Mouse (Mus musculus) midbrain, embryonic 16.5 days (tissue): Measurements from ENCODE around the gene Gm11437. TPM values are rescaled to one million over a fixed set of nuclear protein-coding genes. Genes with fewer than 3 reads are reported as not detected.

Source experiments
- ATAC-seq: fragments of 200-750 bp; cut with Nextera tagmentation; 2 replicates; pipeline ENCODE4 v1.8.0; 2017; ENCODE audit warnings: moderate TSS enrichment
- H3K27ac ChIP-seq: fragments of 300-500 bp; sonication (generic); 2 replicates; pipeline ENCODE4 v1.5.1; 2014; ENCODE audit warnings: mild to moderate bottlenecking, low read length, mixed read lengths
- H3K27me3 ChIP-seq: fragments of 300-500 bp; sonication (generic); 2 replicates; pipeline ENCODE4 v1.6.1; 2014; ENCODE audit warnings: low read depth, low read length, mixed read lengths; ENCODE audit not compliant: control insufficient read depth, insufficient read depth
- H3K36me3 ChIP-seq: fragments of 300-500 bp; sonication (generic); 2 replicates; pipeline ENCODE4 v1.6.1; 2014; ENCODE audit warnings: mild to moderate bottlenecking, low read length, moderate library complexity, mixed read lengths; ENCODE audit not compliant: control insufficient read depth, insufficient read depth
- H3K4me1 ChIP-seq: fragments of 300-500 bp; sonication (generic); 2 replicates; pipeline ENCODE4 v1.6.1; 2014; ENCODE audit warnings: mild to moderate bottlenecking, low read length, mixed read lengths; ENCODE audit not compliant: control insufficient read depth, insufficient read depth
- H3K4me2 ChIP-seq: fragments of 300-500 bp; sonication (generic); 2 replicates; pipeline ENCODE4 v1.6.1; 2014; ENCODE audit warnings: mild to moderate bottlenecking, low read length, mixed read lengths
- H3K4me3 ChIP-seq: fragments of 300-500 bp; sonication (generic); 2 replicates; pipeline ENCODE4 v1.5.1; 2014; ENCODE audit warnings: low read depth, mild to moderate bottlenecking, low read length, moderate library complexity, mixed read lengths
- H3K9ac ChIP-seq: fragments of 300-500 bp; sonication (generic); 2 replicates; pipeline ENCODE4 v1.6.1; 2014; ENCODE audit warnings: low read depth, low read length, mixed read lengths
- H3K9me3 ChIP-seq: fragments of 300-500 bp; sonication (generic); replicated peaks from 2 replicates; pipeline ENCODE4 v1.6.1; 2014; ENCODE audit warnings: mild to moderate bottlenecking, low read length, mixed read lengths; ENCODE audit not compliant: control insufficient read depth, poor library complexity, severe bottlenecking
- WGBS: fragments of 180-500 bp; shearing (Covaris S2); extraction: QIAGEN DNeasy Blood & Tissue Kit; methylation state at CpG from one replicate; pipeline ENCODE4 v1.1.7; 2014; 5-methylcytosine and 5-hydroxymethylcytosine counted together
- polyA plus RNA-seq: library from polyadenylated mRNA; unstranded; fragments of >200 nt; fragmentation: Nextera tagmentation; extraction: Ambion mirVana; gene quantifications from 2 replicates; pipeline ENCODE4 v1.2.1, GENCODE M21; 2015

Gene Gm11437
- polyA plus RNA-seq, 1 experiment from 2014 or later, result 0.15 TPM

DNA sequence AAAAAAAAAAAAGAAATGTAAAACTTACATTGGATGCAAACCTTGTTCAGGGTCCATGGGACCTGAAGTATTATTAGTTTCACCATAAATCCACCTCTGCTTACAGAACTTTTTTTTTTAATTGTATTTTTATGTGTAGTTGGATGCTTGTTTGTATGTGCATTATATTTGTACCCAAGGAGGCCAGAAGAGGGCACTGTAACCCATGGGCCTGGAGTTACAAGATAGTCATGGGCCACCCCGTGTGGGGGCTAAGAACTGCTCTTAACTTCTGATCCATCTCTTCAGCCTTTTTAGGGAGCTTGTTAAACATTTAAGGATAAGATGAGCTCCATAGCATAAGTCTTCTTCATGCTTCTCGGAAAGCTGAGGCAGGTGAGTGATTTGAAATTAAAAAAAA lies 16.4 kb downstream of the Gm11437 start:
- Histone ChIP-seq H3K36me3 (no peaks in the 10 kb centered on the region), H3K9me3 (no peaks in the 10 kb centered on the region), H3K27me3 (no peaks in the 10 kb centered on the region), H3K27ac (no peak overlapping the region), H3K4me2 (no peak overlapping the region), H3K9ac (no peak overlapping the region), H3K4me1 (no peaks in the 10 kb centered on the region), H3K4me3 (no peak overlapping the region)
- ATAC-seq, result no peak
- 73% methylated on average over 2 of the region's 2 CpGs for WGBS

DNA sequence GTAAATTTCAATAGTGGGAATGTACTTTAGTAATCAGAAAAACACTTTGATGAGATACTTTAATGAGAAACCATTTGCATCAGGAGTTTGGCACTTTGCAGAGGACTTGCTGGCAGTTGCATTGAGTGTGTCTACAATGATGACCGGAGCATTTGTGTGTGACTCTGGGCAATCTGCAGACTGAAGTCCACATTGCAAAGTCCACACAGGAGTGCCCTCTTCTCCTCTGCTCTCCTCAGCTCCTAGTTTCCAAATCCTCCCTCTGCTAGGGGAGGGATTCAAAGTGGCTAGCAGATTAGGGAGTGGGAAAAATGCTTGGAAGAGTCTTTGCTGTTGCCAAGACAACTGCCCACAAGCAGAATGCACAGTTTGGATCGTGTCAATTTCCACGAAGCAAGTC lies 21.2 kb downstream of the Gm11437 start:
- H3K9ac ChIP-seq, result no peak overlapping the region
- H3K4me1 ChIP-seq, result no peaks in the 10 kb centered on the region
- H3K4me2 ChIP-seq, result no peak overlapping the region
- 34% methylated on average over 3 of the region's 3 CpGs for WGBS
- H3K4me3 ChIP-seq, result no peak overlapping the region
- no peak overlapping the region for H3K27ac ChIP-seq
- no peaks in the 10 kb centered on the region for H3K27me3 ChIP-seq
- H3K9me3 ChIP-seq, result no peaks in the 10 kb centered on the region
- no peaks in the 10 kb centered on the region for H3K36me3 ChIP-seq
- ATAC-seq, result no peak

DNA sequence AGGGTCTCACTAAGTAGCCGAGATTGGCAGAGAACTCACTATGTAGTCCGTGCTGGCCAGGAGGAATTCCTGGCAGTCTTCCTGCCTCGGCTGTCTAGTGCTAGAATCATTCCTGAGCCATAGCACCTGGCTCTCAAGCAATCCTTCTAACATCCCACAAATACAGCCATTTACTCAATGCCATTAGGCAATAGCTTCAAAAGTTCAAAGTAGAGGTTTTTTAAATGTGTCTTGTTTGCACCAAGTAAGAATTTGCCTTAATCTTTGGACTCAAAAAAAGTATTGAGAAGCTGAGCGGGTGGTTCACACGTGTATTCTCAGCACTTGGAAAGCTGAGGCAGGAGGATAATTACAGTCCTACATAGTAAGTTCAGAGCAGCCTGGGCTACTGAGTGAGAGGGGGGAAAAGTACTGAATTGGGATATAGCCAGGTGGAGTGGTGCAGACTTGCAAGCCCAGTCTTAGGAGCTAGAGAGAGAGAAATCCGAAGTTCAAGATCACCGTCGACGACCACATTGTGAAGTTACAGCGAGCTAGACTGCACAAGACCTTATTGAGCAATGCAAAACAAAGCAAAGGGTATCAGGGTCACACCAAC lies 22.0 kb downstream of the Gm11437 start:
- ATAC-seq, result no peak
- H3K9ac ChIP-seq, result no peak overlapping the region
- WGBS, result 70% methylated on average over 10 of the region's 10 CpGs

DNA sequence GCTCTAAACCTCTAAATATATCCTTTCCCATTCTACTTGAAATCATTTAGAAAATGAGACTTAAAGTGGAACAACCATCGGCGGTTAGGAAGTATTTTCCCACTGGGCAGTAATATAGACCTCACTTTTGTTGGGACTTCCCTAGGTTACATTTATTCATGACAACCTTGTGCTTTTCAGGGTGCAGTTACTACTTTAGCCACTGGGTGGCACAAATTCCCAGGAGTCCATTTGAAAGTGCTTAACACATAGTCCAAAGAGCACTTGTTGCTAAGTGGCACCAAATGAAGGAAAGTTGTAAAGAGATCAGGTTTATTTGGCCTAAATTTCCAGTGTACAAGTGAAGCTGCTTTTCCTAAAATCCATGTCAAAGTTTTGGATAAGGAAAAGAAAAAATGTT lies 25.5 kb downstream of the Gm11437 start:
- WGBS, result 46% methylated on average over 2 of the region's 2 CpGs

More for the DNA sequence above, 22.0 kb downstream of the Gm11437 start:
- Histone ChIP-seq H3K36me3 (no peaks in the 10 kb centered on the region), H3K9me3 (no peaks in the 10 kb centered on the region), H3K27me3 (no peaks in the 10 kb centered on the region), H3K27ac (no peak overlapping the region), H3K4me3 (no peak overlapping the region), H3K4me2 (no peak overlapping the region), H3K4me1 (no peaks in the 10 kb centered on the region)

DNA sequence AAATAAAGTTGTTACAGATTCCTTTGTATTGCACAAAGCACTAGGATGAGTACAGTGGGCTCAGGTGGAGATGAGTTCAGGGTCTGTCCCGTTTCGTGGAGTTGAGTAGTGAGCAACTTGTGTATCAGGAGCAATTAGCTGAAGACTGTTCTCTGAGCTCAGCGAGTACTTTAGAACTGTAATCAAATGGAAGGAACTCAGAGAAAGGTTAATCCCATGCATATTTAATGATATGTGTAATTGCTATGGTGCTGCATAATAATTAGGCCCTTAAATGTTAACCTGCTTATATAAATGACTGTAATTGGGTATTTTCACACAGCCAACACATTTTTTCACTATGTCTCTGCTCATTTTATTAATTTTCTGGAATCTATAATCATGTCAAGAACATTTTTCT lies 30.8 kb downstream of the Gm11437 start:
- WGBS, result 65% methylated on average over 3 of the region's 3 CpGs
- no peak overlapping the region for H3K4me3 ChIP-seq
- H3K36me3 ChIP-seq, result no peaks in the 10 kb centered on the region
- no peak overlapping the region for H3K27ac ChIP-seq
- no peaks in the 10 kb centered on the region for H3K9me3 ChIP-seq
- H3K27me3 ChIP-seq, result no peaks in the 10 kb centered on the region
- no peak overlapping the region for H3K4me2 ChIP-seq
- H3K9ac ChIP-seq, result no peak overlapping the region
- ATAC-seq, result no peak
- peaks cover 3% of the 10 kb centered on the region for H3K4me1 ChIP-seq

More for the DNA sequence above, 25.5 kb downstream of the Gm11437 start:
- no peaks in the 10 kb centered on the region for H3K9me3 ChIP-seq
- H3K27ac ChIP-seq, result no peak overlapping the region
- H3K27me3 ChIP-seq, result no peaks in the 10 kb centered on the region
- H3K9ac ChIP-seq, result no peak overlapping the region
- no peaks in the 10 kb centered on the region for H3K4me1 ChIP-seq
- ATAC-seq, result no peak
- H3K4me2 ChIP-seq, result no peak overlapping the region
- no peak overlapping the region for H3K4me3 ChIP-seq
- H3K36me3 ChIP-seq, result no peaks in the 10 kb centered on the region

DNA sequence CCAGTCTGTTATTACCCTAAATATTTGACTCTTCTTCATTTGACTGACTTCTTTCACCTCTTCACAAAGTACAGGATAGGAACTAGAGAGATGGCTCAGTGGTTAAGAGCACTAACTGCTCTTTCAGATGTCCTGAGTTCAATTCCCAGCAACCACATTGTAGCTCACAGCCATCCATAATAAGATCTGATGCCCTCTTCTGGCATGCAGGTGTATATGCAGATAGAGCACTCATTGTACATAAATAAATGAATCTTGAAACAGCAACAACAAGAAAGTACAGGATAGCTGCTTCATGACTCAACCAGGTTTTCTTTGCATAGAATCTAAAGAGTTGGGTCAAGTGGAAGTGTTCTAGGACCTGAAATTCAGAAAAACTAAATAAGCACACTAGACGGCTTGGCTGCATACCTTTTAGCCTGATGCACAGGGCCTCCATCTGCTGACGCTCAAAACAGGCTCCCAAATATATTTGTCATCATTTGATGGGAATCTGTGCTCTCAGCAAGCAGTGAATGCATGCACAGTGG lies 32.9 kb downstream of the Gm11437 start:
- WGBS, result 94% methylated on average over 2 of the region's 2 CpGs
- H3K9ac ChIP-seq, result no peak overlapping the region
- no peaks in the 10 kb centered on the region for H3K27me3 ChIP-seq
- H3K4me1 ChIP-seq, result peaks cover 14% of the 10 kb centered on the region
- ATAC-seq, result no peak
- H3K4me2 ChIP-seq, result no peak overlapping the region
- no peaks in the 10 kb centered on the region for H3K9me3 ChIP-seq
- no peak overlapping the region for H3K27ac ChIP-seq
- H3K36me3 ChIP-seq, result no peaks in the 10 kb centered on the region
- no peak overlapping the region for H3K4me3 ChIP-seq

DNA sequence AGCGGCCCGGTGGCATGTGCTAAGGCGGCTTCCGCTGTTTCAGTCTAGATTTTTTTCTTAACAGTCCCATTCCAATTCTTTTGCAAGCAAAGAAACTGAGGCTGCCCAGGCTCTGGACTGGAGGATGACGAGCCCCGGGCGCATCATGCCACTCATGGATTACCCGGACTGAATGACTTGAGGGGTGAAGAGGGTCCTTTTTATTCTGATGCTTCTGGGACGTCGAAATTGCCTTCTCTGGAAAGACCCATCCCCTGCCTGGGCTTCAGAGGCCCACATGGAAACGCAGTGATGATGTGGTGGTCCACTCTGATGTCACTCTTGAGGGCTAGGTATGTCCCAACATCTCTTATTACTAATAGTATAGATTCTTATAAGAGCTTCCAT lies 37.5 kb downstream of the Gm11437 start:
- Histone ChIP-seq H3K4me1 (peaks cover 17% of the 10 kb centered on the region), H3K4me2 (peak overlapping the region; percentile 80), H3K27me3 (no peaks in the 10 kb centered on the region), H3K27ac (peak overlapping the region; percentile 87), H3K4me3 (peak overlapping the region; percentile 80), H3K9ac (peak overlapping the region; percentile 85), H3K36me3 (peaks cover 12% of the 10 kb centered on the region; the same call in 1 of the 2 replicates), H3K9me3 (no peaks in the 10 kb centered on the region)
- peak; percentile 67 for ATAC-seq
- WGBS, result 2% methylated on average over 11 of the region's 11 CpGs

DNA sequence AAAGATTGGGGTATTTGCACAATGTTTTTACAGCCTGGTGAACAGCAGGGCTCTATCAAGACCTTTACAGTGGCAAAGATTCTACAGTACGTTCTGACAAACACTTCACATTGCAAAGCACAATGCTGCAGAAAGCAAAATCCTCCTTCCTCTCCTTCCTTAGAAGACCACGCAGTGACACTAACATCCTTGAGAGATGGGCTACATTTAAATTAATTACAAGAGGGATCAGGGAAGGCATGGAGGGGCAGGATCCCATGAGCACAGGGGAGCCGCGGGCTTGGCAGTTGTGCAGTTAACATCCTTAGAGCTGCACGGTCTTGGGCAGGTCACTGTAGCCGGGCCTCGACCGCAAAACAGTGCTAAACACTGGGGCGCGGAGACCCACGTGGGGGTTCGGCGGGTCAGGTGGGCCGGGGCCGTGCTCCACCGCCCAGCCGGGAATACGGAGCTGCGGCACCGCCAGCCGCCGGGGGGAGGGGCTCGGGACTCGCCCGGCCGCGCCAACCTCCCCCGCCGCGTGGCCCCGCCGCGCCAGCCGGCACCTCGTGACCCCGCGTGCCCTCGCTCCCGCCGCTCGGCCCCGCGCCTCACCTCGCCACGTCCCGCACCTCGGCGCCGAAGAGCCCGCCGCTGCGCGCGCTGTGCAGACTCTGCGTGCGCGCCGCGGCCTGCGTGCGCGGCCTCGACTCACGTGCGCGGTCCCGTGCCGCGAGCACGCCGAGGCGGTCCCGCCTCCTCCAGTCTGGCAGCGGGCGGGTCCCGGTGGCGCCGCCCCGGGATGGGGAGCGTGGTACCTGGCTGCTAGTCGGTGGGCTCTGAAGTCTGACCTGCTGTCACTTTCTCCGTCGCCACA lies 38.1 kb downstream of the Gm11437 start, which contains the start of the genes Tada2a and Acaca:
Tada2a (minus strand) TSS at position 658 of the 856 bp plus-strand sequence.
Acaca (plus strand) TSS at position 730 of the 856 bp plus-strand sequence.
- WGBS, result under 1% methylated on average over 48 of the region's 83 CpGs
- H3K27ac ChIP-seq, result peak within 1 kb of the TSS; percentile 87
- ATAC-seq, result peak; percentile 92

DNA sequence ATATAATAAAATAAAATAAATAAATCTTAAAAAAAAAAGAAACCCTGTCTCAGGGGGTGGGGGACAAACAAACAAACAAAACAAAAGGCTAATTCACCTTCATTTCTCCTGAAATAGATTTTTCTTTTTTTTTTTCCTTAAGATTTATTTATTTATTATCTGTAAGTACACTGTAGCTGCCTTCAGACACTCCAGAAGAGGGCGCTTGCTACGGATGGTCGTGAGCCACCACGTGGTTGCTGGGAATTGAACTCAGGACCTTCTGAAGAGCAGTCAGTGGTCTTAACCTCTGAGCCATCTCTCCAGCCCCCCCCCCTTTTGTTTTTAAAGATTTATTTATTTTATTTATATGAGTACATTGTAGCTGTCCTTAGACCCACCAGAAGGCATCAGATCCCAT lies 39.3 kb downstream of the Gm11437 start:
- no peak for ATAC-seq
- H3K36me3 ChIP-seq, result peaks cover 12% of the 10 kb centered on the region; the same call in 1 of the 2 replicates
- H3K9ac ChIP-seq, result no peak overlapping the region
- no peaks in the 10 kb centered on the region for H3K27me3 ChIP-seq
- H3K9me3 ChIP-seq, result no peaks in the 10 kb centered on the region
- no peak overlapping the region for H3K4me2 ChIP-seq
- H3K4me3 ChIP-seq, result no peak overlapping the region
- H3K27ac ChIP-seq, result no peak overlapping the region
- WGBS, result 84% methylated on average over 4 of the region's 4 CpGs
- peaks cover 17% of the 10 kb centered on the region for H3K4me1 ChIP-seq

More for the DNA sequence above, 38.1 kb downstream of the Gm11437 start, which contains the start of the genes Tada2a and Acaca:
- H3K27me3 ChIP-seq, result no peaks in the 10 kb centered on the region
- no peaks in the 10 kb centered on the region for H3K9me3 ChIP-seq
- peak within 1 kb of the TSS; percentile 85 for H3K9ac ChIP-seq
- peaks cover 12% of the 10 kb centered on the region; the same call in 1 of the 2 replicates for H3K36me3 ChIP-seq
- H3K4me1 ChIP-seq, result peaks cover 17% of the 10 kb centered on the region
- peak within 1 kb of the TSS; percentile 80 for H3K4me2 ChIP-seq
- peak within 1 kb of the TSS; percentile 80 for H3K4me3 ChIP-seq
